Mouse (Mus musculus): ENCODE measurements around the gene Ubl3. TPM values are rescaled to one million over a fixed set of nuclear protein-coding genes. Genes with fewer than 3 reads are reported as not detected.

Gene Ubl3
- total and polyA plus RNA-seq, 2 experiments = 32.4 to 58.0 TPM

DNA sequence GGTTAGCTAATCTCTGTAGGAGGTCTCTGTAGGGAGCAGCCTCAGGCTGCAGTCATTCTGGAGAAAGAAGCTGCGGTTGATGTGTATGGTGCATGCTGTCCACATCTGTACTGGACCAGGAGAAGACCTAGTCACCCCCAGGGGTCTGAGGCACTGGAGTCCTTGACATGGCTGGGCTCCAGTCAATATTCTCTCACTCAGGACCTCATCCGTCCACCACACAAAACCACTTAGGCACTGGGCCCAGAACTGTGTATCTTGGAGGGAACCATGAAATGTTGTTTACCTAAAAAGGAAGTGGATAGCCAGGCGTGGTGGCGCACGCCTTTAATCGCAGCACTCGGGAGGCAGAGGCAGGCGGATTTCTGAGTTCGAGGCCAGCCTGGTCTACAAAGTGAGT, 87.5 kb downstream of the Ubl3 start:
- TF ChIP-seq POLR2A (IDR thresholded peaks at IDR 0.05; ENCODE audit: extremely low read depth, insufficient read depth, low read length) (no peak), CTCF (IDR thresholded peaks at IDR 0.05; ENCODE audit: low read depth, low read length) (no peak)
- Histone ChIP-seq H3K27ac (replicated peaks; ENCODE audit: insufficient read depth, low read depth, low read length) (no peak overlapping the region), H3K4me3 (ENCODE audit: insufficient read depth, low read depth, low read length) (no peak overlapping the region), H3K36me3 (ENCODE audit: control insufficient read depth, insufficient read depth, low read length) (no peaks in the 10 kb centered on the region), H3K79me2 (ENCODE audit: control insufficient read depth, insufficient read depth, low read length) (no peaks in the 10 kb centered on the region), H3K27me3 (ENCODE audit: control insufficient read depth, insufficient read depth, low read length) (no peaks in the 10 kb centered on the region), H3K4me1 (ENCODE audit: control insufficient read depth, insufficient read depth, low read length) (no peaks in the 10 kb centered on the region), H3K9ac (ENCODE audit: low read depth, low read length) (no peak overlapping the region)
- 78% methylated on average over 9 of the region's 9 CpGs for WGBS
- no peak for DNase-seq (ENCODE audit: extremely low read depth, low read depth, low spot score)

DNA sequence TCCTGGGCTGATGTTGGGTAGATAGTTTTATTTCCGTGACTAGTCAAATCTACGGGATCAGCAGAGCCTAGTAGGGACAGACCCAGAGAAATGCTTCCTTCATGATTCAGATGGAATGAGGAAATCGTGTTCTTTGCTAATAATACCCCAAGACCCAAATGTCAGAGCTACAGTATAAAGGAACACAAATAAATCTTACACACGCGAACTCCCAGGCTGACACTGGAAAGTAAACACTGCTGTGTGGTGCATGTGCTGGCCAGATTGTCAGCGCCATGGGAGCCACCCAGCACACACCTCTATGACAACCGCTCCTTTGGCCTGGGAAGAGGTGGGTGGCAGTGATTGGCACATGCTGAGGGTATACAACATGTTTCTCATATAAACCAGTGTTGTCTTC, 88.1 kb downstream of the Ubl3 start:
- Histone ChIP-seq H3K4me3 (ENCODE audit: insufficient read depth, low read depth, low read length) (no peak overlapping the region), H3K27ac (replicated peaks; ENCODE audit: insufficient read depth, low read depth, low read length) (no peak overlapping the region), H3K36me3 (ENCODE audit: control insufficient read depth, insufficient read depth, low read length) (no peaks in the 10 kb centered on the region), H3K27me3 (ENCODE audit: control insufficient read depth, insufficient read depth, low read length) (no peaks in the 10 kb centered on the region), H3K4me1 (ENCODE audit: control insufficient read depth, insufficient read depth, low read length) (no peaks in the 10 kb centered on the region), H3K79me2 (ENCODE audit: control insufficient read depth, insufficient read depth, low read length) (no peaks in the 10 kb centered on the region), H3K9ac (ENCODE audit: low read depth, low read length) (no peak overlapping the region)
- 63% methylated on average over 7 of the region's 7 CpGs for WGBS
- TF ChIP-seq POLR2A (IDR thresholded peaks at IDR 0.05; ENCODE audit: extremely low read depth, insufficient read depth, low read length) (no peak), CTCF (IDR thresholded peaks at IDR 0.05; ENCODE audit: low read depth, low read length) (no peak)
- peak; percentile 26 for DNase-seq (ENCODE audit: extremely low read depth, low read depth, low spot score)

DNA sequence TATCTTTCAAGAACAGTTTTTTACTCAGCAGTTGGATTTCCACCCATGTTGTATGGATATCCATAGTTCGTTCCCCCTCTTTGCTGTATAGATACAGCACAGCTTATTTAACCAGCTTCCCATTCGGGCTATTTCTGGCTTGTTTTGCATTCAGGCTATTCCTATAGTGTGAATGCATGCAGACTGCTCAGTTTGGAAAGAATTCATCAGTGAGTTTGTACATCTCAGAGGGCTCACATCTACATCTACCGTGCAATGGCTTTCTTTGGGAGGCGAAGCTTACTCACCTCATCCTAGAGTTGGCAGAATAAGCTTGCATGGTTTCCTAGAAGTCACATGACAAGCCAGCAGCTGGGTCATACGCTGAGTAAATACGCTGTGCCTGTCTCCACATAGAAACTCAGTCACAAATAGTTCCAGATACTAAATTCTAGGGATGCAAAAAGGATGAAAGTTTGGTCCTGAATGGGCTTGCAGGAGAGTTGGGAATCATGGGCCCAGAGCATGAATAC, 88.8 kb downstream of the Ubl3 start:
- no peaks in the 10 kb centered on the region for H3K27me3 ChIP-seq (ENCODE audit: control insufficient read depth, insufficient read depth, low read length)
- H3K4me3 ChIP-seq (ENCODE audit: insufficient read depth, low read depth, low read length) = no peak overlapping the region
- DNase-seq (ENCODE audit: extremely low read depth, low read depth, low spot score) = no peak
- no peaks in the 10 kb centered on the region for H3K79me2 ChIP-seq (ENCODE audit: control insufficient read depth, insufficient read depth, low read length)
- no peak overlapping the region for H3K9ac ChIP-seq (ENCODE audit: low read depth, low read length)
- no peaks in the 10 kb centered on the region for H3K4me1 ChIP-seq (ENCODE audit: control insufficient read depth, insufficient read depth, low read length)
- WGBS = 83% methylated on average over 6 of the region's 6 CpGs
- TF ChIP-seq CTCF (IDR thresholded peaks at IDR 0.05; ENCODE audit: low read depth, low read length) = no peak
- TF ChIP-seq POLR2A (IDR thresholded peaks at IDR 0.05; ENCODE audit: extremely low read depth, insufficient read depth, low read length) = no peak
- H3K36me3 ChIP-seq (ENCODE audit: control insufficient read depth, insufficient read depth, low read length) = no peaks in the 10 kb centered on the region
- H3K27ac ChIP-seq (replicated peaks; ENCODE audit: insufficient read depth, low read depth, low read length) = no peak overlapping the region

Other genes starting within 250 kb of the Ubl3 start
- gene Slc7a1, start 152.9 kb downstream of the Ubl3 start, total RNA-seq (2014; rRNA removed) = 0.18 and 1.2 TPM in 2 replicates
- gene Slc7a1, start 152.9 kb downstream of the Ubl3 start, polyA plus RNA-seq (2012; rRNA removed) = 0.23 and 0.27 TPM in 2 replicates